Mouse (Mus musculus): ENCODE measurements around the gene Med27. TPM values are rescaled to one million over a fixed set of nuclear protein-coding genes. Genes with fewer than 3 reads are reported as not detected.
A peak's percentile ranks its signal among the peaks of the same experiment; 100 is the strongest.

Med27 gene
- 10 to 100 TPM; 15.8 to 16.1 TPM for total RNA-seq (2021)

DNA sequence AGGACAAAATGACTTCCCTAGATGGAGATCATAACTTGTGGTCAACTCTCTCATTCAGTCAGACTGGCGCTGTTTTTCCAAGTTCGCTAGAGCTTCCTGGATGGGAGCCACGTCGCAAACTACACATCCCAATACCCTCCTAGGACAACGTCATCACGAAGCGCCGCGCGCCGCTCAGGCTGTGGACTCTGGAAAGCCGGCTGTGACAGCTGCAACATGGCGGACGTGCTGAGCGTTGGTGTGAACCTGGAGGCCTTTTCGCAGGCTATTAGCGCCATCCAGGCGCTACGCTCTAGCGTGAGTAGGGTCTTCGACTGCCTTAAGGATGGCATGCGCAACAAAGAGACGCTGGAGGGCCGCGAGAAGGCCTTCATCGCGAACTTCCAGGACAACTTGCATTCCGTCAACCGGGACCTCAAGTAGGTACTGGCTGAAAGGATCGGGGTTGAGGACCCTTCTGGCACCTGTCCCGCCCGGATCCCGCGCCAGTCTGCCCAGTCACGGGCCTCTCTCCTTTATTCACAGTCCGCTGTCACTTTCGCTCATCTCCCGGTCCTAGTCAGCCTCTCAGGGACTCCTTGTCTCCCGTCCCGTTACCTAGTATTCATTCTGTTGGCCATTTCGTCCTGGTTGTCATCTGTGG, at the start of gene Med27:
Med27 (plus strand) TSS at position 191 of the 643 bp plus-strand sequence.
- DNase-seq = peak; percentile 94 to 96
- intact Hi-C loops (cut with DNase I) = loop anchor here (5.0 kb wide), 2 partner anchors 211 to 716 kb away; no protein-coding TSS in a partner anchor

DNA sequence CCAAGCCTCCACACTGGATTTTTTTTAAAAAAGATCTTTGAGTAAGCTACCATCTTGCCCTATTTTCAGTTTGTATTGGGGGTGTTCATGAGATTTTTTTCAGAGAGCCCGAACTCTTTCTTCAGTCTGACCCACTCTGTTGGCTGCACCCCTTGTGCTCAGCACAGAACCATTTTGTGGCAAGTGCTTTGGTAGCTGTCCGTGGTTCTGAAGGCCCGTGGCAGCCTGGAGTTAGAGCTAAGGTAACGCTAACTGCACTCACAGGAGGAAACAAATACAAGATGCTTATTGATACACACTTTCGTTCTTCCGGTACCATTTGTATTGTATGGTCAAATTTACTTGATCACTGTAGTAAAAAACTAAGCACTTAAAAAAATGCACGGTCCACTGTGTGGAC, 36.7 kb upstream of the Med27 start:
- intact Hi-C loops (cut with DNase I) = no loop called here
- peak; percentile 5 to 35 for DNase-seq

DNA sequence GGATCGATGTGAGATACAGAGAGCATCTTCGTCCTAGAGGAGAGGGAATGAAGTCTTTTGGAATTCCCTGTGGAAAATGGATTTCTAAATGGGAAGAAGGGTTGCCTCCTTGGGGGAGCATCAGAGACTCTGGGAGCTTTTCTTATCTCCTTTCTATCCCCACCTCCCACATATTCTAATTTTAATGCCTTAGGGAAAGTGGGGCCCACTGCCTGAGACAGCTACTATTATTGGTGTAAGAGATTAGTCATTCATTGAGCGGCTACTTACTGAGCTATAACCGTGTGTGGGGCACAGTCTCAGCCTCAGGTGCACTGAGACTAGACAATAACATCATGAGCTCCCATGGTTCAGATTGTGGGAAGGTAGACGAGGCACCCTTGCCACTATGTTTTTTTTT, 34.6 kb upstream of the Med27 start:
- DNase-seq = no peak
- intact Hi-C loops (cut with DNase I) = no loop called here

DNA sequence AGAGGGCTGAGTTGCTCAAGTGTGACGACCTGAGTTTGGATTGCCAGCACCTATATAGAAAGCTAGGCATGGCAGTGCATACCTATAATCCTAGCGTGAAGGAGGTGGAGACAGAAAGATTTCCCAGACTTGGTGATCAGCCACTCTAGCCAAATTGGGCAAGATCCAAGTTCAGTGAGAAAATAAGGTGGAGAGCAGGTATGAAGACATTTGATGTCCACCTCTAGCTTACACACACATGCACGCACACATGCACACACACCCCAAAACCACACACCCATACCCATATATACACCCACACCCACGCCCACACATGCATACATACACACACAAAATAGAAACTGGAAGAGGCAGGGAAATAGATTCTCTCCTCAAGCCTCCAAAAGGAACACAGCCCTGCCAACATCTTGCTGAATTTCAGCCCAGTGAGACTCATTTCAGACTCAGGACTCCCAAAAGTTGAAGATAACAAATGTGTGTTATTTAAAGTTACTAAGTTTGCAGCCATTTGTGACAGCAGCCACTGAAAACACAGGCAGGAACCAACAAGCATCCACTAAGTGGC, 28.6 kb upstream of the Med27 start:
- intact Hi-C loops (cut with DNase I) = no loop called here
- no peak for DNase-seq

DNA sequence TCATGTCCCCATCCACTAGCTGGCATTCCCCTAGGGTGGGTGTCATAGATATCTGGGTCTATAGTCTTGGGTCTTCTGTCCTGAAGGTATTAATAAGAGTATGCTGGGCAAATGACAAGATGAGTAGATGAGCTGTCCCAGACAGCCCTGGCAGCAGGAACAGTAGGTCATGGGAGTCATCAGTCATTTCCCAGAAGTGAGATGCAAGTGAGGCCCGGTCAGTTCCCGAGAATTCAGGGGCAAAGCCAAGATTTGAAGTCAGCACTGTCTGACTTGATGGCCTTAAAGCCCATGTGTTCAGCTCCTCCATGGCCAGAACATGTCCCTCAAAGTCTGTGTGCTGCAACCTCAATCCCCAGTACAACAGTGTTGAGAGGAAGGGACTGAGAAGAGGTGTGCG, 28.0 kb upstream of the Med27 start:
- no peak for DNase-seq
- intact Hi-C loops (cut with DNase I) = no loop called here

DNA sequence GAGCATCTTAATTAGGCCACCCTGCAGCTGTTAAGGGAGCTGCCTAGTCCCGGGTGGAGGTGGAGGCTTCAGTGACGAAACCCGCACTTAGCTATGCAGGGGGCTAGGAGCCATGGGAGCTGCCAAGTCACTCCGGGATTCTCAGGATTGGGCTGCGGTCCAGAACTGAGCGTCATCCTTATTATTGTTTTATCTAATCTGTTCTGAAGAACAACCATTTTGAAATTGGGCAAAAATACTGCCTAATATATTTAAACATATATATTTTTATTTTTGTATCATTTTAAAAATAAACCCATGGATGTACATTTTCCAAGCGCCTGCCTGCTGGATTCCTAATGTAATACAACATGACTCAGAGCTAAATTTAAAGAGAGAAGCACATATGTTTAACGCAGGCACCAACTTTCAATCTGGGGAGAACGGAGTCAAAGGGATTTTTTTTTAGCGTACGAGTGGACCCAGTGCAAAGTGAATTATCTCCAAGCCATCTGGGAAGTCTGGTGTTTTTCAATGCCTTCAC, 26.3 kb upstream of the Med27 start:
- intact Hi-C loops (cut with DNase I) = no loop called here
- no peak for DNase-seq

DNA sequence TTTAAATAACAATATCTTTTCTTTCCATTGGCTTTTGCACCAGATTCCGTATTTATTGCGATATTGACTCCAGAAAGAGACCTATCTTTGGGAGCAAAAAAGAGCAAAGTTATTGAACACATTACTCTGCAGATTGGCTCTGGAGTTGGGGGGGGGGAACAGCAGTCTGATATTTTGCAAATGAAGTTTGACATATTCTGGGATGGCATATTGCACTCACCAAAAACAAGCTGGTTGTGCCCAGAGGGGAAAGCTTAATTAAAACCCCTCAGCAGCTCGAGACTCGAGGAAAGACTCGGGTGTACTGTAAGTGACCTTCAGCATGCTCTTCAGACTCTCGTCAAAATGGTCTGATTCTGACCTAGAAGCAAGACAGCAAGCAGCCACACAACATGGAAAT, 25.8 kb upstream of the Med27 start:
- intact Hi-C loops (cut with DNase I) = no loop called here
- DNase-seq = no peak

DNA sequence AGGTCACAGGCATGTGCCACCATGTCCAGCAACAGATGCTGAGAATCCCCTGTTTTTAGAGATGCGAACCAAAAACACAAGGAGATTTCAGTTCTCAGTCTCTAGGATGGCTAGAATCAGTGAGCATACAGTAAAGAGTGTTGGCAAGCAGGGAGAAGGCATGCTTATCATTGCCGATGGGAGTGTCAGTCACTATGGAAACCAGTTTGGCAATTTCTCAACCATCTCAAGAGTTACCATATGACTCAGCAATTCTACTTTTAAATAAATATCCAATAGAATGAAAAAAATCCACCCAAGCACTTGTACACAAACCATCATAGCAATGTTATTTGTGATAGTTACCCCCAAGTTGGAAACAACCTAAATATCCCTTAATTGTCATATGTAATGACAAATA, 22.2 kb upstream of the Med27 start:
- intact Hi-C loops (cut with DNase I) = no loop called here
- DNase-seq = no peak

DNA sequence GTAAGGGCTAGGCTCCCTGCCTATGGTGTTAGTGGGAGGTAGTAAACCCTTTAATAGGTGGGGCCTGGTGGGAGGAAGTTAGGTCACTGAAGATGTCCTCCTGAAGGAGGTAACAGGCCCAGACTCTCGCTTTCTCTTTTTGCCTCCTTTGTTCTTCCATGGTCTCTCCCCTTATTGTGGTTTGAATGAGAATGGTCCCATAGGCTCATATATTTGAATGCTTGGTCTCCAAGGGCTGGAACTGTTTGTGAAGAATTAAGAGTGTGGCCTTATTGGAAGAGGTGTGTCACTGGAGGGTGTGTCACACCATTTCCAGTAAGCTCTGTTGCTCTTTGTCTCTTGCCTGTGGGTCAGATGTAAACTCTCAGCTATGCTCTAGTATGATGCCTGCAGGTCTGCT, 16.1 kb upstream of the Med27 start:
- DNase-seq = no peak
- intact Hi-C loops (cut with DNase I) = no loop called here

DNA sequence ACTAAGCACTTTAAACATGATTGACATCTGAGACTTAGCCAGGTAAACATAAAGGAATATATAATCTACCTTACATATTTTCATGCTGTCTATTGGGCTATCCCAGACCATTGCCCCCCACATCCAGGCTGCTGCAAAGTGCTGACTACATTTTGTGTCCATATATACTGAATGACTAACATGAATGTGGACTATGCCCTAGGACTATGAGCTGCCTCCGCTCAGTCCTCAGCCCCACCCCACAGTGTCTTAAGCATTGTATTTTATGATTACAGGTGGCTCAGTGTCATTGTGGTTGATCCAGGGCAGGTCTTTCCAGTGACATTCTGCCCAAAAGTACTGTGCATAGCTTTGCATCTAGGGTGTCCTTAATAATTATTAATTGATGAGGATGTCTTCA, 8.2 kb upstream of the Med27 start:
- intact Hi-C loops (cut with DNase I) = no loop called here

DNA sequence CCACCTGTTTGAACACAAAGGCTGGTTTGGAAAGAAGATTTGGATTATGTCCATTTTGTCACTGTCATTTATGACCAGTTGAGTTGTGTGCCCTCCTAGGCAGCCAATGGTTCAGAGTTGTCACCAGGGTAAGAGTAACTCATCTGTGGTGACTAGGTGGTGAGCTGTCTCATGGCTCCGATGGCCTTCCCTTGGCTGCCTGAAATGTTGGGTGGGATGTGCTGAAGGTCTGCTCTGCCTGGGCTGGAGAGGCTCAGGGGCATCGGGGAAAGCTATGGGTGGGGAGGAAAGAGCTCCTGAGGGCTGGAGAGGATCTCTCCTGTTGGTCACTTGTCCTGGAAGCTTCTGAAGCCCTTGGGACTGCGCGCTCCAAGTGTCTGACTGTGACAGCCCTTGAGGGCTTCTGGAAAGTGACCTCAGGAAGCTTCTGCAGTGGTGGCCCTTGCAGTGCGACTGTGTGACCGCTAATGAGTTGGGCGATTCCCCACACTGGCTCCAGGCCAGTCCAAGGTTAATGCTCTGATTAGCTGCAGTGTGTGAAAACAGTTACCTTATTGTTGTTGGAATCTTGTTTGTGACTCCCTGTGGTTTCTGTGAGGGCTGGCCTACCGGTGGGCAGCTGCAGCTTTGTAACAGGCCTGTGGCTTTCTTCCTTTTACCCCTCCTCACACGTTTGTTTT, 12.2 kb downstream of the Med27 start:
- intact Hi-C loops (cut with DNase I) = no loop called here
- peak; percentile 11 to 28 for DNase-seq

More for the DNA sequence above, 8.2 kb upstream of the Med27 start:
- no peak for DNase-seq

DNA sequence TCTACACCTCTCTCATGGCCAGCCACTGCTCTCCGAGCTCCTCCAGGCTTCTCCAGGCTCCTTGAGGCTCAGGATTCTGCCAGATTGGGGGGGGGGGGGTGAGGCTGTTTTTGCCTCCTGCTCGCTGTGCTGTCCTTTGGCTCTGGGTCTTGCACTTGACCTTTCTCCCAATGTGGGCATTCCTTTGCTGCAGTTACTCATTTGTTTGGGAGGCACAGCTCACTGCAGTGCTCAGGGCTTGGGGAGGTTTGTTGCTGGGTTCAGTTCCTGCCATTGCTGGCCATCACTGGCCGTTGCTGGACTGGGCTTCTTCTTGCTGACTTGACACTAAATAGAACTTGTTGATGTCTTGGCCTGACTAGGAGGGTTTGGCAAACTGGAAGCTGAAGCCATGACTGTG, 14.3 kb downstream of the Med27 start:
- intact Hi-C loops (cut with DNase I) = no loop called here

DNA sequence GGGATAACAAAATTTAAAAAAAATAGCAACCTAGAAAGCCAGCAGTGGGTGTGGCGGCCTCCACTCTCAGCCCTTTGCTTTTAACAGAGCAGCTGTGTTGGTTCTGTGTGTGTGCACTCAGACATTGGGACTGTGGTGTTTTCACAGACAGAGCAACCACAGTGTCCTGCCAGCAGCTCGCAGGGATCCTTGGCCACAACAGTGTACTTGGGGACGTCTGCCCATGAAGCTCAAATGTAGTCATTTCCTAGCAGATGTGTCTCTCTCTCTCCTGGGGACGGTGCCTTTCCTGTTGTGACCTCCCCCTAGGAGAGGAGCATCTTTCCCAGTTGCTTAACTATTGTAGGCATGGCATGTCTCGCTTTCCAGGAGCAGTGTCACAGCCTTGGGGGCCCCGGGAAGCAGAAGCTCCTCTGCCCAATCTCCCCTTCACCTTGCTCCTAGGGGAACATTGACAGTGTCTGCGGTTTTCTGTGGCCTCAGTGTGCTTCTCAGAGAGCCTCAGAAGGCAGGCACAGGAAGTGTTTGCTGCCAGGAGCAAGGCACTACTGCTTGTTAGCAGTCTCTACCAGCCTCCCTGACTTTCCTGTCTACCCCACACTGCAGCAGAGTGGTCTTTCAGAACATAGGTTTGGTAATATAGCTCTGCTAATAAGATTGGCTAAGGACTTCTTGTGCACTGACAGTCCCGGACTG, 18.5 kb downstream of the Med27 start:
- intact Hi-C loops (cut with DNase I) = no loop called here
- DNase-seq = peak in 1 of 2 experiments; percentile 5

More for the DNA sequence above, 14.3 kb downstream of the Med27 start:
- DNase-seq = no peak

DNA sequence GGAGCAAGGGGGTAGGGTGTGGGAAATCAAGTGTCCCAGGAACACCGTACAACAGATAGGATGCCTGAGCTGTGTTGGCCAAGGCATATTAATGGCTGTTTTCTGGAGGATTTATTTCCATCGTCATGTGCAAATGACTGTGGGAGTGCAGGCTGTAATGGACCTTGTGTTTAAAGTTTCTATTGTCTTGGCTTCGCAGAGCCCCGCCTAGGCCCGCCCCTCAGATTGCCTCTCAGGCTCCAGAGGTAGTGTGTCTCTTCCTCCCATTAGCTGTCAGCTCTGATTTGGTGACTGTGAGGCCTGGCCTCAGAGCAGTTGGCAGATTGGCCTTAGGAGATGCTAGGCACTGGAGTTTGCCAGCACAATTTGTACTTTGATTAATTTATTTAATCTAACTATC, 22.1 kb downstream of the Med27 start:
- intact Hi-C loops (cut with DNase I) = no loop called here
- no peak for DNase-seq

DNA sequence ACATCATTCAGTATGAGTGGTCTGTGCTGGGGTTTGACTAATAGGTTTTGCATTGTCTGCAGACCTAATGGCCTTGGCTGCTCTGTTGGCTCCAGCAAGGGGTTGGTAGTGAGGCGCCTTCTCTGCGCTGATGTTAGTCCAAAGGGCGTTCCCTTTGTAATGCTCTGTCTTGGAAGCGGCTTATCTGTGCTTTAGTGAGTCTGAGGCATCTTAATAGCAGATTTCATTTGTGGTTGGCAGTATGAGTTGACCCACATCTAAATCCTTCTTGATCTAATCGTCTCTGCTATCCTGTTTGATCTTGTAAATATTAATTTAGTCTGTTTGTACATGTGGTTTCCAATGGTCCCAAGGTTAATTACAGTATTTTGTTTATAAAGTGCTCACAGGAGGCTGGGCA, 25.6 kb downstream of the Med27 start:
- no peak for DNase-seq
- intact Hi-C loops (cut with DNase I) = no loop called here

DNA sequence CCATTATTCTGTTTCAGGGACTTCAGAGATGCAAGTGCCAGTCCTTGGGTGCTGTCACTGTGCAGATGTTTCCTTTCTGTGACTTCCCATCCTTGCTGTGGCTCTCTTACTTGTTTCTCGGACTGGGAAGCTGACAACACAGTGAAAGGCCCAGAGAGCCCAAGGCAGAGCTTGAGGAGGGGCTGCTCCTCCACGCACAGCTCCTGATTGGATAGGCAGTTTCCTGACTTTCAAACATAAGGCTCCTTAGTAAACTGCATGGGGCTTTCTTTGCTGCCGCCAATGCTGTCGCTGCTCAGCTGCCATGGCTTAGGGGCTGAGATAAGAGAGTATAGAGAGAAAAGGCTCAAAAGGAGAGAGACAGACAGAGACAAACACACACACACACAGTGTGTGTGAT, 35.1 kb downstream of the Med27 start:
- intact Hi-C loops (cut with DNase I) = no loop called here
- DNase-seq = no peak

DNA sequence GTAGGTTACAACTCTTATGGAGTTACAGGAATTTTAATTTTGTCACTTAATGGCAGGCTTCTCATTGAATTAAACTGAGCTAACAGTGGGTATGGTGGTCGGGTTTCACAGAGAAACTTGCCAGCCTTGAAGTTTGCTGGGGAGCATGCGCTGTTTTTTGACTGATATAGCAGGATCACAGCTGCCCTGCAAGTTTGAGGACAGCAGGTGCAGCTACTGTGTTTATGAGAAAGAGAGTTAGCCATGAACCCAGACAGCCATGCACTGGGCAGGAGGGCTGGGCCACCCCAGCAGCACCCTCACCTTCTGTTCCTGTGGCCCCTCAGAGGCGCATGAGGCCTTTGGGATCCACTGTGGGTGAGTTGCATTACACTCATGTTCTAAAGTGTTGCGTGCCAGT, 36.0 kb downstream of the Med27 start:
- intact Hi-C loops (cut with DNase I) = no loop called here
- no peak for DNase-seq

DNA sequence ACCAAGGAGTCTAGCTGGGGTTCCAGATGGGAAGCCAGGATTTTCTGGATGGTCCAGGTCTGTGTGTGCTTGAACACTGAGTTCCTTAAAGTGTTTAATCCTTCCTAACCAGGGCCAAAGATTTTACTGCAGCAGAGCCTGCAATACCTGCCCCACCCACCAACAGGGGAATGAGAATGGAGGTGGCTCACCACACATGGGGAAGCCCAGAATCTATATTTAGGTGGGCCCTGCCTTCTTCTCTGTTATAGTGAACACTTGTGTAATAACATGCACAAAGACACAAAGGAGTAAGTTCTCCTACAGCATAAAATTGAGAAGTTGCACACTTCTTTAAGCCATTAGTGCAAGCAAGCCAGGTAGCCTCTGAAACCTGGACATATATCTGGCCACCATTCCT, 36.5 kb downstream of the Med27 start:
- intact Hi-C loops (cut with DNase I) = no loop called here
- DNase-seq = no peak

DNA sequence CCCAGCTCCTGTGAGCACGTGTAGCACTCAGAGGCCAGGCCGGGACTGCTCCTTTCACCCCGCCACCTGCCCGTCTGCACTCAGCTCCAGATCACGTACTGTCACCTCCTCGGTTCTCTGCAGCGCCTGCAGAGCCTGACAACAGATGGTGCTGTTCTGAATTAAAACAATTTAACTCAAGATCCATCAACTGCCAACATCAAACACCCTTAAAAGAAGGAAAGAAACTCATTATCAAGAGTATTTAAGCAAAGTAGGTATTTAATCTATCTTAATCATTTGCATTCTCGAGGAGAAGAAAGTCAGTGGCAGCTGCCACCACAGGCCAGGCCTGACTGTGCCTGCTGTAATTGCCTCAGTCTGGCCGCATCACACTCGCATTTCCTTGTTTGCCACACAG, 38.8 kb downstream of the Med27 start:
- no peak for DNase-seq
- intact Hi-C loops (cut with DNase I) = no loop called here

DNA sequence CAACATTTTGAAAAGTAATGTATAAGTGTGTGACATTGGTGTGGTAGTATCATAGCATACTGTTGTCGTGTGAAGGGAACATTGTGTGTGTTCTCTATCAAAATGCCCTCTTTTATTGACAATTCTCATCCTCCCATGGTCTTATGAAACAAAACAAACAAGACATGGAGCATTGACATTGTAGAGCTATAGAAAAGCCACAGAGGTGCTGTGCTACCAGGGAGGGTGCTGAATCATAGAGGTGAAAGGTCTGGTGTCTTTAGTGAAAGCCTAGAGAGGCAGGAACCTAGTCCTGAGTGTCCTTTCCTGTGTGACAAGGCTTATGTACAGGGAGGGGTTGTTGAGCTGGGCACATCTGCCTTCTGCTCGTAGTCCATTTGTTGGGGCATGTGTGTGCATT, 40.6 kb downstream of the Med27 start:
- no peak for DNase-seq
- intact Hi-C loops (cut with DNase I) = no loop called here

DNA sequence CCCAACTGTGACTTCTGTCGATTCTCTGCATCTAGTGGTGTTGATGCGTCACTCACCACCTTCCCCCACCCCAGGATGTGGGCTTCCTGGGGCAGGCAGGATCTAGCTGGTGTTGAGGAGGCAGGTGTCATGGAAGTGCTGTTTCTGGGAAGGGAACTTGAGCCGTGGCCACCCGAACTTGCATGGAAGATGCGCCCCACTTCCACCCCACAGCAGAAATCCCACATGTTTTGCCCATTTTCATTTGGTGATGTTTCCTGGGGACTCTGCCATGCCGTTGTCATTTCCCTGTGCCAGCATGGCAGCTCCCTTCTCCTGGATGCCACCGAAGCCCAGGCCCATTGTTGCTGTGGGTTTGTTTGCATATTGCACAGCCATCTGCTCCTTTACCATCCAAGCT, 42.3 kb downstream of the Med27 start:
- intact Hi-C loops (cut with DNase I) = no loop called here

More for the DNA sequence above, 42.3 kb downstream of the Med27 start:
- DNase-seq = no peak

Measured in heart, postnatal 36 days (tissue).